Mouse (Mus musculus) erythroid progenitor cell, adult 5-6 weeks (primary cell): Measurements from ENCODE around the gene Pex26. TPM values are rescaled to one million over a fixed set of nuclear protein-coding genes. Genes with fewer than 3 reads are reported as not detected.

Experiments
- ATAC-seq: replicated peaks from 2 replicates; pipeline ENCODE4 v1.8.0; 2016; ENCODE audit warnings: moderate number of reproducible peaks, mild to moderate bottlenecking, moderate TSS enrichment, inconsistent platforms; ENCODE audit not compliant: poor library complexity, low FRiP score, severe bottlenecking
- total RNA-seq, 2 experiments: library from RNA; stranded (forward) in 1 of 2; stranded (reverse) in 1 of 2; fragments of 150-400 nt in 1 of 2; fragments of 186-747, 209-891 nt in 1 of 2; gene quantifications; 2 replicates each; pipeline versions ENCODE4 v1.2.3 to v1.2.4; 2015 to 2017; ENCODE audit warnings: low replicate concordance in 2 of 2

Pex26 gene
- total RNA-seq, 2 experiments from 2014 or later = 1.2 to 1.3 TPM

GRCm38 (mm10) chr6:121197807-121198365 is 14.4 kb downstream of the Pex26 start:
- no peak for ATAC-seq

- no peak for ATAC-seq
These were observed 17.0 kb downstream of the Pex26 start for GRCm38 (mm10) chr6:121200458-121200857.

- ATAC-seq = no peak
These were observed 18.6 kb downstream of the Pex26 start for GRCm38 (mm10) chr6:121202026-121202425.

- no peak for ATAC-seq
These were observed 23.0 kb downstream of the Pex26 start for GRCm38 (mm10) chr6:121206481-121206880.

GRCm38 (mm10) chr6:121209584-121209983 is 26.1 kb downstream of the Pex26 start:
- ATAC-seq = no peak

GRCm38 (mm10) chr6:121210149-121210925 is 26.9 kb downstream of the Pex26 start, which contains the start of gene Tuba8:
Gene Tuba8, plus strand, starts transcription at chr6:121210696.
- no peak for ATAC-seq

- ATAC-seq = no peak
These were observed 27.4 kb downstream of the Pex26 start for GRCm38 (mm10) chr6:121210926-121211289.

- ATAC-seq = no peak
These were observed 28.3 kb downstream of the Pex26 start for GRCm38 (mm10) chr6:121211743-121212142.

- no peak for ATAC-seq
These were observed 29.5 kb downstream of the Pex26 start for GRCm38 (mm10) chr6:121212988-121213387.

GRCm38 (mm10) chr6:121214221-121214620 is 30.8 kb downstream of the Pex26 start:
- ATAC-seq = no peak

- ATAC-seq = no peak
These were observed 31.3 kb downstream of the Pex26 start for GRCm38 (mm10) chr6:121214667-121215330.

GRCm38 (mm10) chr6:121215336-121215735 is 31.9 kb downstream of the Pex26 start:
- no peak for ATAC-seq

GRCm38 (mm10) chr6:121215896-121216295 is 32.4 kb downstream of the Pex26 start:
- no peak for ATAC-seq

GRCm38 (mm10) chr6:121216589-121217255 is 33.3 kb downstream of the Pex26 start:
- ATAC-seq = no peak

- no peak for ATAC-seq
These were observed 34.5 kb downstream of the Pex26 start for GRCm38 (mm10) chr6:121218002-121218401.

- ATAC-seq = no peak
These were observed 35.9 kb downstream of the Pex26 start for GRCm38 (mm10) chr6:121219406-121219805.

GRCm38 (mm10) chr6:121220181-121220580 is 36.7 kb downstream of the Pex26 start:
- no peak for ATAC-seq

GRCm38 (mm10) chr6:121221876-121222597 is 38.6 kb downstream of the Pex26 start:
- no peak for ATAC-seq

- ATAC-seq = no peak
These were observed 39.5 kb downstream of the Pex26 start for GRCm38 (mm10) chr6:121223001-121223400.

- no peak for ATAC-seq
These were observed 40.6 kb downstream of the Pex26 start for GRCm38 (mm10) chr6:121224067-121224466.
